8 mouse cellular contexts compared by ENCODE assay signal in the genomic region with DNA sequence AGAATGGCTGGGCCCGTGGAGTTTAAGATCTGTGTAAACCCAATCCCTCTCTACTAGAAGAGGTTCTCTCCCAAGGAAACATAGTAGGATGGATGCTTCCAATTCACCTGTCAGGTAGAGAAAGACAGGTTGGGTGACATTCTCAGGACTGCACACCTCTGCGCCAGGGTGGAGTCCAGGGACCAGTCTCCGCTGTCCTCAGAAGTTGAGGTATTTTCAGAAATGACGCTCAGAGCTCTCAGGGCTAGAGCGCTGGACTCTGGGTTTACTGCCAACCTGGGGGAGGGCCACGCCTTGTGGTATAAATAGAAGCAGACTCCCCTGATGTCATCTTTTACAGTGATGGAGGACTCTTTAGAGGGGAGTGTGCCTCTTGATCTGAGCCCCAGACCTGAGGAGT. TPM values are rescaled to one million over a fixed set of nuclear protein-coding genes. Genes with fewer than 3 reads are reported as not detected.
DNase-seq lines count a peak whose midpoint lies in the region; ATAC-seq lines count a peak whose summit lies in the region.

No protein-coding gene starts in this region.

- H3K9me3 ChIP-seq in kidney, embryonic 14.5 days (ENCODE audit: control insufficient read depth, low read length) = no peaks in the 10 kb centered on the region; the same call in 1 of the 2 replicates
- H3K9me3 ChIP-seq in forebrain, embryonic 15.5 days = no peaks in the 10 kb centered on the region
- no peaks in the 10 kb centered on the region for H3K9me3 ChIP-seq in hindbrain, embryonic 13.5 days

- no peak overlapping the region for H3K4me3 ChIP-seq in kidney, embryonic 14.5 days (ENCODE audit: low read length)
- no peak overlapping the region; the same call in 1 of the 2 replicates for H3K4me3 ChIP-seq in forebrain, embryonic 15.5 days
- H3K4me3 ChIP-seq in hindbrain, embryonic 13.5 days = peak overlapping the region; percentile 51

- peak overlapping the region; percentile 58; the same call in 1 of the 2 replicates for H3K9ac ChIP-seq in kidney, embryonic 14.5 days (ENCODE audit: low read depth, low read length)
- H3K9ac ChIP-seq in forebrain, embryonic 15.5 days (replicated peaks) = no peak overlapping the region
- peak overlapping the region; percentile 73 for H3K9ac ChIP-seq in hindbrain, embryonic 13.5 days

- peak overlapping the region; percentile 66 for H3K4me2 ChIP-seq in kidney, embryonic 14.5 days (replicated peaks; ENCODE audit: low read depth, low read length)
- H3K4me2 ChIP-seq in forebrain, embryonic 15.5 days (replicated peaks) = peak overlapping the region; percentile 83; the same call in 1 of the 2 replicates
- peak overlapping the region; percentile 63 for H3K4me2 ChIP-seq in hindbrain, embryonic 13.5 days

- peaks cover 2% of the 10 kb centered on the region; the same call in 1 of the 2 replicates for H3K36me3 ChIP-seq in kidney, embryonic 14.5 days (ENCODE audit: control insufficient read depth, insufficient read depth, low read length)
- H3K36me3 ChIP-seq in forebrain, embryonic 15.5 days = no peaks in the 10 kb centered on the region
- H3K36me3 ChIP-seq in hindbrain, embryonic 13.5 days = 0 out of 2 replicates have a peak, but pooled peaks cover 4% of the 10 kb centered on the region

- DNase-seq in kidney, postnatal 25 days = no peak
- peak; percentile 65 for DNase-seq in lung, postnatal 10 days
- DNase-seq in retina, postnatal 1 day = no peak
- DNase-seq in c-Kit-positive CD71-positive TER-119-positive erythroid progenitor cells, embryonic 14.5 days (ENCODE audit: low spot score) = no peak
- DNase-seq in left cerebral cortex, adult 9 months (ENCODE audit: low spot score in 2 of 2) = no peak

- peak overlapping the region; percentile 88 for H3K27ac ChIP-seq in kidney, embryonic 14.5 days (ENCODE audit: low read depth, low read length)
- H3K27ac ChIP-seq in forebrain, embryonic 15.5 days (replicated peaks) = 0 out of 2 replicates have a peak overlapping the region, but pooled peaks have one; percentile 76
- peak overlapping the region; percentile 72; the same call in 1 of the 2 replicates for H3K27ac ChIP-seq in hindbrain, embryonic 13.5 days

- WGBS in kidney, embryonic 14.5 days = 58% methylated on average over 6 of the region's 6 CpGs
- 89% methylated on average over 6 of the region's 6 CpGs for WGBS in forebrain, embryonic 15.5 days
- 84% methylated on average over 6 of the region's 6 CpGs for WGBS in hindbrain, embryonic 13.5 days

- peaks cover 24% of the 10 kb centered on the region; the same call in 1 of the 2 replicates for H3K4me1 ChIP-seq in kidney, embryonic 14.5 days (ENCODE audit: control insufficient read depth, insufficient read depth, low read length)
- H3K4me1 ChIP-seq in forebrain, embryonic 15.5 days = peaks cover 17% of the 10 kb centered on the region
- peaks cover 25% of the 10 kb centered on the region for H3K4me1 ChIP-seq in hindbrain, embryonic 13.5 days (replicated peaks)

- no peaks in the 10 kb centered on the region for H3K27me3 ChIP-seq in kidney, embryonic 14.5 days (ENCODE audit: control insufficient read depth, insufficient read depth, low read length)
- H3K27me3 ChIP-seq in forebrain, embryonic 15.5 days = no peaks in the 10 kb centered on the region
- H3K27me3 ChIP-seq in hindbrain, embryonic 13.5 days = no peaks in the 10 kb centered on the region

- no peak for ATAC-seq in kidney, embryonic 14.5 days (ENCODE audit: low FRiP score, low TSS enrichment)
- no peak for ATAC-seq in forebrain, embryonic 15.5 days (replicated peaks)
- ATAC-seq in hindbrain, embryonic 13.5 days (ENCODE audit: low FRiP score) = peak; percentile 9; the same call in 1 of the 2 replicates

RNA-seq across cellular contexts. Expression of a gene that starts 0.6 kb away (rescaled TPM):
- 54.7 and 55.0 TPM in 2 replicates for polyA plus RNA-seq in kidney, embryonic 14.5 days (2014; fragmentation: Nextera tagmentation; extraction: Ambion mirVana)
- polyA plus RNA-seq in forebrain, embryonic 15.5 days (2015; fragmentation: Nextera tagmentation; extraction: Ambion mirVana) = 33.6 and 36.2 TPM in 2 replicates
- polyA plus RNA-seq in hindbrain, embryonic 13.5 days (2015; fragmentation: Nextera tagmentation; extraction: Ambion mirVana) = 34.6 and 35.1 TPM in 2 replicates

RNA-seq across cellular contexts. Expression of a gene that starts 41.6 kb away (rescaled TPM):
- 16.5 and 20.6 TPM in 2 replicates for polyA plus RNA-seq in kidney, embryonic 14.5 days (2014; fragmentation: Nextera tagmentation; extraction: Ambion mirVana)
- polyA plus RNA-seq in forebrain, embryonic 15.5 days (2015; fragmentation: Nextera tagmentation; extraction: Ambion mirVana) = 7.1 and 8.0 TPM in 2 replicates
- polyA plus RNA-seq in hindbrain, embryonic 13.5 days (2015; fragmentation: Nextera tagmentation; extraction: Ambion mirVana) = 7.0 and 8.3 TPM in 2 replicates
